1 mouse cellular context compared by ENCODE assay signal in the genomic region with DNA sequence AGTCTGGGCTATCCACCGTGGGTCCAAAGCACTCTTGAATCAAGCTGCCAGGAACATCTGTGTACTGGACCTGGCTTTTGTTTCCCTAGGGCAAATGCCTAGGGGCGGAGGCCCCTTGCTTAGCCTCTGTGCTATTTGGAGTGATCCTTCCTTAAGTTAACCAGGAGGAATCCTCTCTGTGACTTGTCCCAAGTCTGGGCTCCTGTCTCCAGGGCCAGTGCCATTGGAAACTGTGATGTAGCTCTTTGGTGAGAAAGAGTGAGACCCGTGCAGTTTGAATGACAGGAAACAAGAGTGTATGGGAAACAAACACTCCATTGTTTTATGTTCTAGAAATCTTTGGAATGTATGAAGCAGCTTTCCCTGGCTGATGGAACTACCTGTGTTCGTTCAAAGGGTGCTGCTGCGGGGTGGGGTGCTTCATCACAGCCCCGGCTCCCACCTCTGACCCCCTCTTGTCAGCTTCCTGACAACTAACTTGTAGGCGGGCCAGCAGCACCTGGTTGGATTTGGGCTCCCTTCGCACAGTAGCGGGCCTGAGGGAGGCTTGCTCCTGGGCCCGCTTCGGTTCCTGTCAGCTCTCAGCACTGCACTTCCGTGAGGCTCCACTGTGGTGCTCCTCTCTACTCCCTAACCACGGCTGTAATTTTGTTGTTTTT.
TF ChIP-seq lines count a peak whose summit lies in the region.

No protein-coding gene starts in this region.

TF ChIP-seq in CH12.LX, 34 proteins besides CTCF, POLR2A, EP300 and RAD21:
- TF ChIP-seq MAFK (IDR thresholded peaks at IDR 0.05; ENCODE audit: insufficient replicate concordance, low read length) (no peak), MAZ (IDR thresholded peaks at IDR 0.05; ENCODE audit: low read depth, low read length) (no peak), GABPA (IDR thresholded peaks at IDR 0.05; ENCODE audit: insufficient replicate concordance, low read depth, low read length) (no peak), USF1 (IDR thresholded peaks at IDR 0.05; ENCODE audit: low read depth, low read length) (no peak), USF2 (conservative IDR thresholded peaks at IDR 0.05; ENCODE audit: low read depth, low read length) (no peak), ELF1 (IDR thresholded peaks at IDR 0.05; ENCODE audit: low read depth, low read length) (no peak), SMC3 (IDR thresholded peaks at IDR 0.05; ENCODE audit: low read depth, low read length) (no peak), MEF2A (IDR thresholded peaks at IDR 0.05; ENCODE audit: borderline replicate concordance, low read depth, low read length) (no peak), HCFC1 (IDR thresholded peaks at IDR 0.05; ENCODE audit: low read depth, low read length) (no peak)
